ENCODE assay signal across 8 mouse cellular contexts in genomic region chr5:91961370-91961769, GRCm38 (mm10). TPM values are rescaled to one million over a fixed set of nuclear protein-coding genes. Genes with fewer than 3 reads are reported as not detected.
DNase-seq lines count a peak whose midpoint lies in the region; ATAC-seq lines count a peak whose summit lies in the region.

No protein-coding gene starts in this region.

- H3K4me2 ChIP-seq in heart, embryonic 14.5 days (ENCODE audit: low read length) = peak overlapping the region; percentile 72
- peak overlapping the region; percentile 42 for H3K4me2 ChIP-seq in limb, embryonic 11.5 days (ENCODE audit: low read depth, severe bottlenecking)

- peaks cover 26% of the 10 kb centered on the region for H3K36me3 ChIP-seq in heart, embryonic 14.5 days (ENCODE audit: control insufficient read depth, insufficient read depth, low read length)
- H3K36me3 ChIP-seq in limb, embryonic 11.5 days (ENCODE audit: control insufficient read depth, insufficient read depth, low read length) = peaks cover 4% of the 10 kb centered on the region; the same call in 1 of the 2 replicates

- no peaks in the 10 kb centered on the region for H3K9me3 ChIP-seq in heart, embryonic 14.5 days (ENCODE audit: control insufficient read depth, low read length)
- no peaks in the 10 kb centered on the region for H3K9me3 ChIP-seq in limb, embryonic 11.5 days (ENCODE audit: control insufficient read depth, low read length)

- H3K4me1 ChIP-seq in heart, embryonic 14.5 days (ENCODE audit: control insufficient read depth in 2 of 2, insufficient read depth in 2 of 2, low read length in 2 of 2) = peaks cover 2 to 32% of the 10 kb centered on the region in 2 experiments
- no peaks in the 10 kb centered on the region for H3K4me1 ChIP-seq in limb, embryonic 11.5 days (ENCODE audit: control insufficient read depth, insufficient read depth, low read length)

- H3K4me3 ChIP-seq in heart, embryonic 14.5 days (ENCODE audit: control insufficient read depth in 1 of 2, insufficient read depth in 1 of 2, low read depth in 1 of 2, low read length in 2 of 2) = peak overlapping the region in 1 of 2 experiments; percentile 60; a peak in 3 of 4 replicates
- no peak overlapping the region; the same call in 1 of the 2 replicates for H3K4me3 ChIP-seq in limb, embryonic 11.5 days (ENCODE audit: low read depth, low read length)

- peak overlapping the region; percentile 88 for H3K9ac ChIP-seq in heart, embryonic 14.5 days (ENCODE audit: low read length)
- H3K9ac ChIP-seq in limb, embryonic 11.5 days (ENCODE audit: low read length) = no peak overlapping the region

- WGBS in heart, embryonic 14.5 days = 69% methylated on average over 1 of the region's 1 CpGs
- WGBS in limb, embryonic 11.5 days = 94% methylated on average over 1 of the region's 1 CpGs

- peak overlapping the region in 1 of 2 experiments; percentile 99; a peak in 1 of 4 replicates for H3K27ac ChIP-seq in heart, embryonic 14.5 days (replicated peaks in 1 of 2; ENCODE audit: control insufficient read depth in 1 of 2, insufficient read depth in 1 of 2, low read depth in 2 of 2, low read length in 2 of 2)
- H3K27ac ChIP-seq in limb, embryonic 11.5 days (replicated peaks; ENCODE audit: low read depth, low read length) = no peak overlapping the region

- no peak for ATAC-seq in heart, embryonic 14.5 days (ENCODE audit: insufficient number of reproducible peaks, insufficient read depth, low FRiP score, low read depth)
- ATAC-seq in limb, embryonic 11.5 days (ENCODE audit: insufficient number of reproducible peaks, low FRiP score, low TSS enrichment, low read depth) = no peak
- peak; percentile 79 for ATAC-seq in monocyte, adult 5-6 weeks (replicated peaks; ENCODE audit: insufficient number of reproducible peaks, low FRiP score, low TSS enrichment, poor library complexity, severe bottlenecking)

- H3K27me3 ChIP-seq in heart, embryonic 14.5 days (ENCODE audit: control insufficient read depth, insufficient read depth, low read length) = no peaks in the 10 kb centered on the region
- no peaks in the 10 kb centered on the region for H3K27me3 ChIP-seq in limb, embryonic 11.5 days (ENCODE audit: control insufficient read depth, insufficient read depth, low read length)

- peak; percentile 37 for DNase-seq in cerebellum, adult 9-10 months
- no peak for DNase-seq in cerebellum, adult 8-10 months
- peak; percentile 71 for DNase-seq in NIH3T3 (ENCODE audit: low read depth)
- DNase-seq in limb, embryonic 11.5 days (ENCODE audit: low spot score) = no peak
- DNase-seq in testis, postnatal 10 days (ENCODE audit: low spot score) = no peak
- no peak for DNase-seq in adrenal gland, adult 18-20 months (ENCODE audit: low spot score in 2 of 2)

RNA-seq across cellular contexts. Expression of gene Rchy1, which starts 1.5 kb away (rescaled TPM):
- polyA plus RNA-seq in heart, embryonic 14.5 days (2014; fragmentation: Nextera tagmentation; extraction: Ambion mirVana) = 49.8 and 52.8 TPM in 2 replicates
- 47.7 and 47.8 TPM in 2 replicates for polyA plus RNA-seq in limb, embryonic 11.5 days (2014; fragmentation: Nextera tagmentation; extraction: Ambion mirVana)
- 68.7 to 110 TPM (median 81.9 TPM) in 3 replicates for total RNA-seq in monocyte, adult 5-6 weeks (2017)
- 10 to 100 TPM; 48.0 to 66.3 TPM for total RNA-seq in adrenal gland, adult 18-20 months (2021)

RNA-seq across cellular contexts. Expression of gene Odaph, which starts 25.9 kb away (rescaled TPM):
- polyA plus RNA-seq in heart, embryonic 14.5 days (2014; fragmentation: Nextera tagmentation; extraction: Ambion mirVana) = not detected in 2 replicates
- polyA plus RNA-seq in limb, embryonic 11.5 days (2014; fragmentation: Nextera tagmentation; extraction: Ambion mirVana) = not detected in 2 replicates
- total RNA-seq in monocyte, adult 5-6 weeks (2017) = 0.67 TPM in 1 of 3 replicates, not detected in the others
- total RNA-seq in adrenal gland, adult 18-20 months (2021) = not detected

Comparison
In these comparisons a context has a peak if more than half of its experiments do, and no peak if none do; other contexts are left out.
1. DNase-seq: peak in cerebellum, adult 9-10 months (single experiment) and NIH3T3 (single experiment); none in cerebellum, adult 8-10 months (single experiment), limb, embryonic 11.5 days (single experiment), testis, postnatal 10 days (single experiment) and adrenal gland, adult 18-20 months (0 of 2).